Mouse (Mus musculus) urinary bladder, postnatal 25 days (tissue): ENCODE results near the gene Man2a2.
"Not testable (repeated sequence)": the region's sequence is repeated elsewhere in the genome, so short reads cannot be mapped to it uniquely, and the experiment has no call there.

Experiments
- DNase-seq: peaks from one replicate; pipeline ENCODE4 v3.0.0; 2022; ENCODE audit warnings: low spot score

The Man2a2 gene

GRCm38 (mm10) chr7:80336932-80337331 lies 34.2 kb downstream of the Man2a2 start:
- no peak for DNase-seq

- DNase-seq: no peak
Observed at GRCm38 (mm10) chr7:80334848-80335247, 36.3 kb downstream of the Man2a2 start.

- DNase-seq: no peak
Observed at GRCm38 (mm10) chr7:80331433-80331832, 39.7 kb downstream of the Man2a2 start.

DNA sequence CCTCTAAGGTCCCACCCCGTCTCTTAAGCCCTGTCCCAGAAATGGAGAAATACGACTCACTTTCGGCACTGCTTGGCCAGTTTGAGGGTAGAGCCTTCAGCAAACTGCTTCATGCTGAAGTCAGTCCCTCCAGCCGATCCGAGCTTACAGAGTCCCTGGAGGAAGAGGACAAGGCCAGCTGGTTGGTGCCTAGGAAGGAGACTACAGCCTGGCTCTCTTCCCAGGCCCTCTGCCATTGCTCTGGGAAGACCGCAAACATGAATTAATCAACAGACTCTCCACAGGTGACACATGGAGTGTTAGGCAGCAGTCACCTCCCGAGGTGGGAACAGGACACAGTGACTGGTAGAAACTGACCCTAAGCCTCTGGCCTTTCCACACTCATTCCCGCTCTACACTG lies 40.9 kb downstream of the Man2a2 start:
- DNase-seq: no peak

- no peak for DNase-seq
Observed at GRCm38 (mm10) chr7:80326076-80326475, 45.1 kb downstream of the Man2a2 start.

GRCm38 (mm10) chr7:80325292-80325868 lies 45.8 kb downstream of the Man2a2 start:
- DNase-seq: no peak

DNA sequence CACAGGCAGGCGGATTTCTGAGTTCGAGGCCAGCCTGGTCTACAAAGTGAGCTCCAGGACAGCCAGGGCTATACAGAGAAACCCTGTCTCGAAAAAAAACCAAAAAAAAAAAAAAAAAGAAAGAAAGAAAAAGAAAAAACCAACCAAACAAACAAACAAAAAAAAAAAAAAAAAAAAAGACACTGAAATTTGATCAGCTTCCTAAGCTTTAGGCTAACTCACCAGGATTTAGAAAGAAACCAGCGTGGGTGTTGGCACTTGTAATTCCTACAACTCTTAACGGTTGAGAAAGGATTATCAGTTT lies 46.4 kb downstream of the Man2a2 start:
- not testable (repeated sequence) for DNase-seq

DNA sequence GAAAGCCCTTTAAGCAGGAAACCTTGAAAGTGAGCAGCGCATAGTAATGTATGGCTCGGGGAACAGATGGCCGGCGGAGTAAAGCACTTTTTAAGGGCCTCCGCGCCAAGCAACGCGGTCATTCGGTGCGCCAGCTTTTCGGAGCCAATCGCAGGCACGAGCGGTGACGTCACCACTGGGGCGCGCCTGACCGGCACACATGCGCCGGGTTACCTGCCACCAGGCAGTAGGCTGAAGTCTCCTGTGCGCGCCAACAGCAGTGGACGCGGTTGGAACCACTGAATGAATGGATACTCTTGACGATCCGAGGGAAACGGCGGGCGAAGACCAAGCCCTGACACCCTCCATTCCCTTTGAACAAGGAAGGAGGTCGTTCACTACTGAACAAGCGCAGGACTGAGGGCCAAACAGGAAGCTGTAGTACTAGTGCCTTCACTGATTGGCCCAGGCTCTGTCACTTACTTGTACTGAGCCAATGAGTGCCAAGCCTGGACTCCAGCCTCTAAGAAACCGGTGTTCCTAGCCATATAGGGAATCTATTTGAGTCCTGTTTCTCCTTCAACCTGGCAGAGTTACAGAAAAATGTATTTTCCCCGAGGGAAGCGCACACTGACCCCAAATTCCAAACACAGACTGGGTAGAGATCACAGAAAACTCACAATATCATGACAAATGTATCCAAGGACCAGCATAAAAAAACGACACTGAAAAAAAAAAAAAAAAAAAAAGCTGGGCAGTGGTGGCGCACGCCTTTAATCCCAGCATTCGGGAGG lies 46.9 kb downstream of the Man2a2 start, which contains the start of gene Rccd1:
TSS of gene Rccd1 (minus strand) at position 412 of the 773 bp plus-strand sequence.
- DNase-seq: peak; percentile 95

GRCm38 (mm10) chr7:80323336-80323735 lies 47.8 kb downstream of the Man2a2 start:
- DNase-seq: no peak

DNA sequence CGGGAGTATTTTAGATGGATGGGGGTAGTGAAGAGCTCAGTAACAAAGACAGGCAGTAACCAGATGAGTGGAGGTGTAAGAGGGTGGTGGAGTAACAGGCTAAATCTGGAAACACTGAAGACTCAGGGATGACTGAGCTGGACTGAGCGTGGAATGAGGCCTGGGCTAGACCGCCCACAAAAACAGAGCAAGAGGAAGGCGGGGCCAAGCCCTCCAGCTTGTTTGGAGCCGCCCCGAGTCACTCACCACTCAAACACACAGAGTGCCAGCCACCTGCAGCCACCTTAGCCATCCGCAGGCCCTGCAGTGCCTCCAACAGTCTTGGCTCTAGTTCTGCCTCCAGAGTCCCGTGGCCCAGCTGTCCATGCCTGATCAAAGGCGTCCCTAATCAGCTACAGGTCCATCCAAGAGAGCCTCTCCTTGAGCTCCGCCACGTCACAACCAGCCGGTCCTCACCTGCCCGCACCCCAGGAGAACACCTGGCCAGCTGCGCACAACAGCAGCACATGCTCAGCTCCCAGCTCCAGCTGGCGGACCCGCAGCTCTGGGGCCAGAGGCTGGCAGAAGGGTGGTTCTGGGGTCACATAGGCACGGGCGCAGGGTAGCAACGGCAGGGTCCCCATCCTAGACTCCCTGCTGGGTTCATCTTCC lies 51.2 kb downstream of the Man2a2 start:
- DNase-seq: no peak

GRCm38 (mm10) chr7:80318670-80319069 lies 52.5 kb downstream of the Man2a2 start:
- DNase-seq: no peak

DNA sequence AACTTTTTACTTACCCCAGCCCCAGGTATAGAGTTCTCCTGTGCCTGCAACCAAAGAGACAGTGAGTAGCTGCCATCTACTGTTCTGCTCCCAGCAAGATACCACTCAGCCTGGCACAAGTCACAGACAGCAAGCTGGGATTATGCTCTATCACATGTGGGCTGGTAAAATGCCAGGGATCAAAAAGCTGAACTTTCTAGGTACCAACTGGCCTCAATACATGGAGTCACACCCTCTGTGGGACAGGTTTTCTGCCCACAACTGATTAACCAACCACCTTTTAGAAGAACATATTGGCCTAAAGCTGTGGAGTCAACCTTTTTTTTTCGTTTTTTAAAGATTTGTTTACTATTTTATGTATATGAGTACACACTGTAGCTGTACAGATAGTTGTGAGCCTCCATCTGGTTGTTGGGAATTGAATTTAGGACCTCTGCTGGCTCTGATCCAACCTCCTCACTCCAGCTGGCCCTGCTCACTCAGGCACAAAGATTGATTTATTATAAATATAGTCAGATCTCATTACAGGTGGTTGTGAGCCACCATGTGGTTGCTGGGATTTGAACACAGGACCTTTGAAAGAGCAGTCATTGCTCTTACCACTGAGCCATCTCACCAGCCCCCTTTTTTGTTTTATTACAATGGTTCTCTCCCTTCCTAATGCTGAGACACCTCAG lies 53.6 kb downstream of the Man2a2 start:
- no peak for DNase-seq

GRCm38 (mm10) chr7:80315733-80316132 lies 55.4 kb downstream of the Man2a2 start:
- DNase-seq: no peak

GRCm38 (mm10) chr7:80310771-80311170 lies 60.4 kb downstream of the Man2a2 start:
- no peak for DNase-seq

GRCm38 (mm10) chr7:80307766-80308165 lies 63.4 kb downstream of the Man2a2 start:
- no peak for DNase-seq

DNA sequence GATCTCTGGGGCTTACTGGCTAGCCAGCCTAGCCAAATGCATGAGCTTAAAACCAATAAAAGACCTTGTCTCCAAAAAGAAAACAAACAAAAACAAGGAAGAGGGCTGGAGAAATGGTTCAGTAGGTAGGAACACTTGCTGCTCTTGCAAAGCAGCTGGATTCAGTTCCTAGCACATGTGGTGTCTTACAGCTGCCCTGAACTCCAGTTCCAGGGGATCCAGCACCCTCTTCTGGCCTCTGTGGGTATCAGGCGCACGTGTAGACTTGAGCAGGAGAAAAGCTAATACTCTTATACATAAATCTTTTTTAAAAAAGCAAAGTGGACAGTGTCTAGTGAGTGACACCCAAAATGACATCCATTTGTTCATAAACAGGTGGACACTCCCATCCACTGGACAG lies 69.7 kb downstream of the Man2a2 start:
- DNase-seq: no peak

DNA sequence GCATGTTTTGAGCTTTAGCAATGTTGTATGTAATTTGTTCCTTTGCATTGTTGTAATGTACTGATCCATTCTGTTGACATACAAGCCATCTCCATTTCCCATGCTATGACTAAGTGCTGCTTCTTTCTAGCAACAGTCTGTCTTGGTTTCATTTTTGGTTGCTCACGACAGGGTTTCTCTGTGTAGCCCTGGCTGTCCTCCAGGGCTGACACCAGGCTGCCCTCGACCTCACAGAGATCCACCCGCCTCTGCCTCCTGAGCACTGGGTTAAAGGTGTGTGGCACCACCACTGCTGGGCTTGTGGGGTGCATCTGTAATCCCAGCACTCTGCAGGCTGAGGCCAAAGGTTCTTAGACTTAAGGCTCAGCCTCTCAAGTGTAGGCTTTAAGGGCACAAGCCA lies 71.6 kb downstream of the Man2a2 start:
- DNase-seq: no peak
